ENCODE assay signal across 10 mouse cellular contexts in genomic region chr1:61141952-61142351, GRCm38 (mm10).
A peak's percentile ranks its signal among the peaks of the same experiment; 100 is the strongest.
DNase-seq lines count a peak whose midpoint lies in the region; ATAC-seq lines count a peak whose summit lies in the region.
"Had no signal": no experiment of that assay in that cellular context is flagged by ENCODE, and none has a peak within 500 bp of the region (broad histone marks: within the 10 kb centered on the region; RNA-seq: fewer than 3 reads in every experiment).

No protein-coding gene starts in this region.

- H3K4me2 ChIP-seq in hindbrain, embryonic 15.5 days, result no peak overlapping the region
- H3K4me2 ChIP-seq in hindbrain, embryonic 14.5 days (replicated peaks), result no peak overlapping the region
- 0 out of 2 replicates have a peak overlapping the region, but pooled peaks have one; percentile 6 for H3K4me2 ChIP-seq in embryonic facial prominence, embryonic 12.5 days (replicated peaks)
- 0 out of 2 replicates have a peak overlapping the region, but pooled peaks have one; percentile 10 for H3K4me2 ChIP-seq in limb, embryonic 15.5 days
- H3K4me2 ChIP-seq: heart, embryonic 11.5 days had no signal

- DNase-seq in hindbrain, embryonic 14.5 days (ENCODE audit: low spot score), result no peak
- DNase-seq in NIH3T3 (ENCODE audit: low read depth), result peak; percentile 80
- no peak for DNase-seq in spleen, postnatal 14 days (ENCODE audit: low spot score in 2 of 2)
- no peak for DNase-seq in ovary, postnatal 36 days (ENCODE audit: low spot score)
- no peak for DNase-seq in cerebellum, adult 18-20 months

- no peaks in the 10 kb centered on the region for H3K36me3 ChIP-seq in hindbrain, embryonic 15.5 days
- no peaks in the 10 kb centered on the region for H3K36me3 ChIP-seq in hindbrain, embryonic 14.5 days (replicated peaks; ENCODE audit: control insufficient read depth, insufficient read depth)
- no peaks in the 10 kb centered on the region for H3K36me3 ChIP-seq in embryonic facial prominence, embryonic 12.5 days
- H3K36me3 ChIP-seq in limb, embryonic 15.5 days, result no peaks in the 10 kb centered on the region

- 0 out of 2 replicates have a peak overlapping the region, but pooled peaks have one; percentile 5 for H3K27ac ChIP-seq in hindbrain, embryonic 15.5 days (replicated peaks)
- no peak overlapping the region for H3K27ac ChIP-seq in hindbrain, embryonic 14.5 days
- peak overlapping the region; percentile 64; the same call in 1 of the 2 replicates for H3K27ac ChIP-seq in embryonic facial prominence, embryonic 12.5 days
- H3K27ac ChIP-seq in limb, embryonic 15.5 days, result peak overlapping the region; percentile 63
- H3K27ac ChIP-seq: macrophage had no signal

- H3K4me1 ChIP-seq in hindbrain, embryonic 15.5 days (replicated peaks), result peaks cover 74% of the 10 kb centered on the region
- peaks cover 63% of the 10 kb centered on the region for H3K4me1 ChIP-seq in hindbrain, embryonic 14.5 days (replicated peaks; ENCODE audit: control insufficient read depth, insufficient read depth, low read length)
- H3K4me1 ChIP-seq in embryonic facial prominence, embryonic 12.5 days, result peaks cover 54% of the 10 kb centered on the region
- peaks cover 55% of the 10 kb centered on the region for H3K4me1 ChIP-seq in limb, embryonic 15.5 days

- H3K27me3 ChIP-seq in hindbrain, embryonic 15.5 days, result no peaks in the 10 kb centered on the region
- no peaks in the 10 kb centered on the region for H3K27me3 ChIP-seq in hindbrain, embryonic 14.5 days (ENCODE audit: control insufficient read depth, insufficient read depth, low read length)
- no peaks in the 10 kb centered on the region for H3K27me3 ChIP-seq in embryonic facial prominence, embryonic 12.5 days
- H3K27me3 ChIP-seq in limb, embryonic 15.5 days, result peaks cover 7% of the 10 kb centered on the region; the same call in 1 of the 2 replicates

- H3K4me3 ChIP-seq in hindbrain, embryonic 15.5 days, result no peak overlapping the region
- no peak overlapping the region for H3K4me3 ChIP-seq in hindbrain, embryonic 14.5 days (replicated peaks; ENCODE audit: low read length)
- H3K4me3 ChIP-seq in embryonic facial prominence, embryonic 12.5 days, result no peak overlapping the region
- no peak overlapping the region for H3K4me3 ChIP-seq in limb, embryonic 15.5 days

- no peak for ATAC-seq in hindbrain, embryonic 15.5 days (ENCODE audit: low FRiP score, low read depth)
- no peak for ATAC-seq in hindbrain, embryonic 14.5 days (ENCODE audit: low FRiP score)
- no peak for ATAC-seq in embryonic facial prominence, embryonic 12.5 days (ENCODE audit: insufficient number of reproducible peaks, insufficient read depth, low FRiP score, low TSS enrichment)
- ATAC-seq in limb, embryonic 15.5 days (ENCODE audit: insufficient number of reproducible peaks, low FRiP score, low TSS enrichment, low read depth), result no peak

- 58% methylated on average over 9 of the region's 9 CpGs for WGBS in hindbrain, embryonic 15.5 days
- 54% methylated on average over 9 of the region's 9 CpGs for whole genome bisulfite sequencing in hindbrain, embryonic 14.5 days
- WGBS in embryonic facial prominence, embryonic 12.5 days, result 15% methylated on average over 9 of the region's 9 CpGs
- 20% methylated on average over 9 of the region's 9 CpGs for WGBS in limb, embryonic 15.5 days

- no peaks in the 10 kb centered on the region for H3K9me3 ChIP-seq in hindbrain, embryonic 15.5 days
- no peaks in the 10 kb centered on the region for H3K9me3 ChIP-seq in hindbrain, embryonic 14.5 days (ENCODE audit: control insufficient read depth, low read length)
- no peaks in the 10 kb centered on the region for H3K9me3 ChIP-seq in embryonic facial prominence, embryonic 12.5 days
- H3K9me3 ChIP-seq in limb, embryonic 15.5 days, result no peaks in the 10 kb centered on the region

- no peak overlapping the region for H3K9ac ChIP-seq in hindbrain, embryonic 15.5 days
- H3K9ac ChIP-seq in hindbrain, embryonic 14.5 days, result no peak overlapping the region
- H3K9ac ChIP-seq in embryonic facial prominence, embryonic 12.5 days, result no peak overlapping the region
- no peak overlapping the region for H3K9ac ChIP-seq in limb, embryonic 15.5 days

Comparison
In these comparisons a context has a peak if more than half of its experiments do, and no peak if none do; other contexts are left out.
1. H3K4me2 ChIP-seq: peak in embryonic facial prominence, embryonic 12.5 days (single experiment) and limb, embryonic 15.5 days (single experiment); none in hindbrain, embryonic 15.5 days (single experiment) and hindbrain, embryonic 14.5 days (single experiment).